Mouse (Mus musculus) adrenal gland, postnatal 14 days (tissue): ENCODE measurements at regions not wholly inside any gene's neighbourhood (a gene's known extent, or its start where the extent isn't known, plus 50 kb on each side); places are given as distances from the start of the nearest gene placed in this dataset.

Experiments used
- DNase-seq: peaks from one replicate; pipeline ENCODE4 v3.0.0; 2021; ENCODE audit warnings: mixed read lengths

DNA sequence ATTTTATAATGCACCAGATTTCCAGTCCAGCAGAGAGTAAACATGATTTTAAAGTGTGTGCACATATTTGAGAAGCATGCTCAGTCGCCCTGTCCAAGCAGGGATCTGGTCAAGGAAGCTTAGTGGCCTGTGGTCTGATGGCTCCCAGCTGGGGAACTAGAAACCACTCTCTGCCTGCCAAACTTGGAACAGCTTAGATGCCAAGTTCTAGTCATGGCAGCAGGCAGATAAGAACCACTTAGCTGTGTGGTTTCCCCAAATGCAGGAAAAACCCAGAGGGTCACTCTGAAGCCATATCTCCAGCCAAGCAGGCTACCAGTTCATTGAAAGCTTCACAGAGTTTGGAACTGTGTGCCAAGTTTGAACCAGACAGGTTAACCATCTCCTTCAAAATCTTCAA, 86.1 kb downstream of the Fam114a2 start:
- no peak for DNase-seq

DNA sequence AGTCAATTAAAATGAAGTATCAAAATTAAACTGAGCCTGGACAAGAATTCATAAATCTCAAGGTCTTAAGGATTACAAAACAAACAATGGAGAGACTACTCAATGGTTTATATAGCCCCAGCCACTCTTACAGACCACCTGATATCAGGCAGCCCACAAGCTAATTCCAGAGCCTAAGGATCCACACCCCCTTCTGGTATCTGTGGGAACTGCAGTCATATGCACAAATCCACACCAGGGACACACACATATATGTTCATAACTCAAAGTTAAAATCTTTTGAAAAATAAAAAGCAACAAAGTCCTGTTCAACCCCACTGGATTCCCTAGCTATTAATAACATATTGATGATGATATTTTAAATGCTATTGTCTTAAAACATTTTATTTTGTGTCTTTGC, 86.5 kb downstream of the Fam114a2 start:
- DNase-seq = no peak

DNA sequence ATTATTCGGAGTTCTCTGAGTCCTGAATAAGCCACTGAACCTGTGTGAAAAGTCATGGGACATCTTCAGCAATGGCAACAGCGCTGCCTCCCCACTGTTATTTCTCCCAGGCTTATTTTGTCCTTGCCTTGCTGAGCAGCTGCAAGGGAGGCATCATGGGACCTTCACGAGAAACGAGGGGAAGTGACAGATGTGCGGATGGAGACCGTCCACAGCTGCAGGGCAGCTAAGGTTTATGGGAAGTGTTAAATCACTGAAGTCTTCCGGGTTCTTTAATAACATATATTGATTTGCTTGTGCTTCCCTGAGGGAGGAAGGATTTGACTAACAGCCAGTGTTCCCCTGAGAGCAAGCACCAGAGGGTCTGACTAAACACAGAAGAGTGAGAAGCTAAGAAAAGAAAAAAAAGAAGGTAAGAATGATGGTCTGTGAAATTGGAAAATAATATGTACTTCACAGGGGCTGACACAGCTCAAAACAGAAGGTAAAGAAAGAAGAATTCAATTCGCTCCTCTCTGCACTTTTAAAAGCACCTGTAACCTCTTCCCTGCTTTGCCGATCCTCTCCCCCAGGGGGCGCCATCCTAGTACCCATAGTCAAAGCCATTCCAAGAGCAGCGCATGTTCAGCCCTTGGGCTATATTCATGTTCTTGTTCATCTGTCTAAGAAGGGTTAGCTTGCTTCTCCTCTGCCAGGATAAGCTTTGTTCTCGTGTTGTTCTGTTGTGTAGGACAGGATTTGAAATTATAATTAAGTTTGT, 92.2 kb downstream of the Fam114a2 start:
- DNase-seq = peak; percentile 57

DNA sequence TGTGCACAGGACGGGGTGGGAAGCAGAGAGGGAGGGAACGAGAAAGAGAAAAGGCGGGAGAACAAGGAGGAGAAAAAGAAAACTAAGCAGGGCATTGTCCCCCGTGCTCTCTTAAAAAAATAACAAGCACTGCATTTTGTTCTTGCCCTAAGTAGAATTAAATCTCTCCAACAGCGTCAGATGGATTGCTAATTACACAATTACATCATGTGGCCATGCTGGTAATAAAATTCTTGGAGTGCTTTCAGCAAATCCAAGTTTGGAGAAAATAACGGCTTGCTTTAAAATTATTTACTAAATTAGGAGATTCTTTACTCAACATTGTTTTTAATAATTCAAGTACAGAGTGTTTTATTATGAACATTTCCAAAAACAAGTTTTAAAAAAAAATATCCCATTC, 99.0 kb downstream of the Fam114a2 start:
- DNase-seq = no peak

DNA sequence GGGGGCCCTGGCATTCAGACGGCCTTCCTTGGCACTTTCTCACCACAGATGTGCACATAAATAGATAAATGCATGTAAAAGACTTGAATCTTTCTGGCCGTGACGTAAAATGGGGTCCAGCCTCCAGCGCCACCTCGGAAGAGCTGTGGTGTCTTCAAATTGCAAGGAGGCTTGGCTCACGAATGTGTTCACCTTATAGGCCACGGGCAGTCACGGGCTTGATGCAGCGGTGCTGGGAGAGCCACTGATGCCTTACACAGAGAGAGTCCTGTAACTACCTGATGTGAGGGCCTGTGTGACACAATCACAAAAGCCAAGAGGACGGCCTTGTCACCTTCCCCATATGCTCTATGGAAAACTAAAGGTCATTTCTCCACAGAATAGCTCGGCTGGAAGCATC, 102.4 kb downstream of the Fam114a2 start:
- DNase-seq = no peak

DNA sequence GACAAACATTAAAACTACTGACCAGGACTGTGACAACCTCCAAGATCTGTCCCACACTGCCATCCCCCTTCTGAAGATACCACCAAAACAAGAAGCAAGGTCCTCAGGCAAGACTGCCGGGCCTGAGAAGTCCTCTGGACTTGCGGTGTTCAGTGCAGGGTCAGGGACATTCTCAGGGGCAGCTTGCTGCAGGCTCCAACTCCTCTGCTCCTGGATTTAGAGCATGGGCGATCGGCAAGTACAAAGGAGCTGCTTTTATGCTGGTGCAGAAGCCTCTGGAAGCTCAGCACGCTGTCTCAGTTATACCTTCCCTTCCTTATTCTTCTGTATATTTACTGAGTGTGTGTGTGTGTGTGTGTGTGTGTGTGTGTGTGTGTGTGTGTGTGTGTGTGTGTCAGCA, 103.2 kb downstream of the Fam114a2 start:
- DNase-seq = no peak

DNA sequence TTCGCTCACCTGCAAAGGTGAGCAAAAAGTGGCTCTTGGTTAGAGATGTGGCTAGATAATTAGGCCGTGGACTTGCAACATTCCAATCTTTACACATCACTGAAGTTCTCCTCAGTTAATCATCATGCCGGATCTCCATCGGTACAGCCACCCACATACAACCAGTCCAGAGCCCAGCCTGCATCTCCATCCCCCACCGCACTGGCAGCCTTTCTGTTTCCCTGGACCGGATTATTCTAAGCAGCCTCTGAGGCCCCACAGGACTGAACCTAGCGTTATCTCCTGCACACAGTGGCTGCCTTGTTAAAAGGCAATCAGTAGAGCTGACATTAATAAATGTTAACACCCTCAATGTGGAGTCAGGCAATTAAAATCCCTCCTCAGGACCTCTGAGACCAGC, 103.7 kb downstream of the Fam114a2 start:
- DNase-seq = no peak

DNA sequence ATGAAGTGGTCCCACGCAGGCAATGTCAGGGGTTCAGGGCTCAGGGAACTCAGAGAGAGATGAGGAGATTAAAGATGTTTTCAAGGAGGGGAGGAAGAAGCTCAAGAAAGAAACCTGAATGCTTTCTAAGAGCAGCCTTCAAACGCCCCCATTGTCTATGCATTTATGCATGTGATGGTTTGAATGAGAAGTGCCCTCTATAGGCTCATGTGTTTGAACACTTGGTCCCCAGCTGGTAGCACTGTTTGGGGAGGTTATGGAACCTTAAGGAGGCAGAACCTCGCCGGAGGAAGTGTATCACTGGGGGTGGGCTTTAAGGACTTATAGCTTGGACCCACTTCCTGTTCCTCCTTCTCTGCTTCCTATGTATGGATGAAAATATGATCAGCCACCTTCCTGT, 105.1 kb downstream of the Fam114a2 start:
- DNase-seq = no peak

DNA sequence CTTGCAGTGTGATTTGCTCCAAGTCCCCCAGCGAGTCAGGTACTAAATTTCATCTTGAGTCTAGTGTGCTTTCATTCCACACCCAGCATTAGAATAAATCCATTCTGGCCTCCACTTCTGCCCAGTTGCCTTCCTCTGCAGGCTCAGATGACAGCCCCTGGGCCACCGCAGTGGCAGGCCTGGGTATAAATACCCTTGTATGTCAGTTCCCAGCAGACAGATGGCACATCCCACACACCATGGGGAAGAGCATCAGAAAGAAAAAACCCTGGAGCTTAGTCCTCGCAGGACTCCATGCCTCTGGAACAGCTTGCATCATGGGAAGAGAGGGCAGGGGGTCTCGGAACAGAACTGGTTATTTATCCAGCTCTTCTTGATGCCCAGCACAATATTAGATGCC, 105.7 kb downstream of the Fam114a2 start:
- no peak for DNase-seq

DNA sequence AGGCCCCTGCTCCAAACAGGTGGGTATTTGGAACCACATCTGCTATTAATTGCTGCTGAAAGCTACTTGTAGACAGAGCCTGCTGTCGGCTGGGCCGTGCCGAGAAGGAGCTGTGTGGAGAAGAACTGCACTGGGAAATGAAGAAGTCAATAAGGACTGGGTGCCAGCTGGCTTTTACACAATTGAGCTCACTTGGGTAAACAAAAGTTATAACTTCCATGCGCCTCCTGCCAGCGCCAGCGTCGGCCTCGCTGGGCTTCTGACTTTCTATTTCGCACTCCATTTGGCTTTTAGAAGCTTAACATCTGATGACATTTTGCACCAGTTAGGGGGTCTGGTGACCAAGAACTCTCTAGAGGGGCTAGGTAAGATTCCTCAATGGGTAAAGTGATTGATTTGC, 114.2 kb downstream of the Fam114a2 start:
- DNase-seq = peak; percentile 12

DNA sequence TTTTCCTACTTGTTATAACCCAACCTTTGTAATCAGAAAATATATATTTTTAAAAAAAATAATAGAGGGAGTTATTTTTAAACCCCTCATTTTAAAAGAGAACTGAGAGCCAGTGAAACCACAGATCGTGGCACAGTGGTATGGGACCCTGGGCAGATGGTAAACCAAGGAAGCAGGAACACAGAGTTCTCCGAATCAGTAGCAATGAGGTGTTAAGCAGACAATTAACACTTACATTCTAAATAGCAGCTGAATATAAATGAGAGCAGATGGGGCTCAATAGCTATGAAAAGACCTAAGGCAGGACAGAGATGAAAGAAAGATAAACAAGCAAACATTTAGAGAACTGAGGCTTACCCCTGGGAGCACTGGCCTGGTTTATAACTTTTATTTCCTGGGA, 116.8 kb downstream of the Fam114a2 start:
- DNase-seq = no peak

DNA sequence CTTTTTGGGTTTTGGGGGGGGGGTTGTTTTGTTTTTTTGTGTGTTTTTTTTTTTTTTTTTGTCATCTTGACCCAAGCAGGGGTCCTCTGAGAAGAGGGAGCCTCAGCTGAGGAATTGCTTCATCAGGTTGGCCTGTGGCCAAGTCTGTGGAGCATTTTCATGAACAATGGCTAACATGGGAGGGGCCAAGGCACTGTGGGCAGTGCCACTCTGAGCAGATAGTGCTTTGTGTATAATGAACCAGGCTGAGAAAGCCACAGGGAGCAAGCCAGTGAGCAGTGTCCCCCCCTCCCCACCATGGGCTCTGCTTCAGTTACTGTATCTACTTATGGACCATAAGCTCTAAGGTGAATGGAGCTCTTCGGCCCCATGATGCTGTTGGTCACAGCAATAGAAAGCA, 119.1 kb downstream of the Fam114a2 start:
- no peak for DNase-seq

DNA sequence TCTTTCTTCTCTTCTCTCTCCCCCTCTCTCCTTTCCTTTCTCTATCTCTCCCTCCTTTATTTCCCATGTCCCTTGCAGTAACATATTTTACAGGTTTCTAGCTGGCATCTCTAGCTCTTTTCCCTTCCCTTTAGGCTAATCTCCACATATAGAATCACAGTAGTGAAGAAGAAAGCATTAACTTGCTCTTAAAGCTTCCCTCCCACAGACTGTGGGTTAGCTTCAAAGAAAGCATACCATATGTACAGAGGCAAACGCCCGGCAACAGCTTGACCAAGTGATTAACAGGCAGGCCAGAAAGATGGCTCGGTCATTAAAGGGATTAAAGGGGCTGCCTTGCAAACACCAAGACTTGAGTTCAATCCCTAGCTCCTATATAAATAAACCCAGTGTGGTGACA, 122.0 kb downstream of the Fam114a2 start:
- no peak for DNase-seq

DNA sequence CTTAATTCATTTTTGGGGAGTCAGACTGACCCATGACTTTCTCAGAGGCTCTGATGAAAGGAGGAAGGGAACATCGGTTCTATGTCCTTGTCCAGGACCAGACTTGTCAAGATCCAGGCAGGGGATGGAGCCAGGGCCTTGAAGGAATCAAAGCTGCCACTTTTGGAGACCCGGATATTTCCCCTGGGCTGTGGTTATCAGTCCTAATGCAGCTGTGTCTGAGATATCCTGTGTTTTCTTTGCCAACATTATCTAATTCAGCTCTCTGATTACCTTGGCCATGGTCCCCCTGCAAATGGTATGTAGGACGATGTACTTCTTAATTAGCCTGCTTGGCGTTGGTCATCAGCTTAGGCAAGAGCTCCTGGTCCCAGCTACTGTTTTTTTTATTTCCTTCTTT, 127.6 kb downstream of the Fam114a2 start:
- DNase-seq = no peak
